Mouse (Mus musculus): ENCODE results near the gene Slc22a14.

- TF ChIP-seq POLR2A (IDR thresholded peaks at IDR 0.05; ENCODE audit: insufficient read length, low read depth) (no peak), E2F4 (IDR thresholded peaks at IDR 0.05; ENCODE audit: insufficient read depth) (no peak), POLR2AphosphoS2 (IDR thresholded peaks at IDR 0.05; ENCODE audit: insufficient read length, low read depth) (no peak), TCF12 (IDR thresholded peaks at IDR 0.05; ENCODE audit: insufficient read depth, poor library complexity, severe bottlenecking) (no peak), MAX (IDR thresholded peaks at IDR 0.05; ENCODE audit: low read depth) (no peak), MYOD1 (IDR thresholded peaks at IDR 0.05; ENCODE audit: control insufficient read depth in 1 of 3, insufficient read length in 2 of 3, low read depth in 2 of 3) (no peak), USF1 (IDR thresholded peaks at IDR 0.05; ENCODE audit: low read depth) (no peak), SRF (IDR thresholded peaks at IDR 0.05; ENCODE audit: control insufficient read depth, insufficient read length, low read depth) (no peak), CEBPB (IDR thresholded peaks at IDR 0.05; ENCODE audit: insufficient read depth, poor library complexity, severe bottlenecking) (no peak), TCF3 (IDR thresholded peaks at IDR 0.05; ENCODE audit: insufficient read length, low read depth) (no peak)
Observed at GRCm38 (mm10) chr9:119142066-119142465, 223.3 kb downstream of the Slc22a14 start.

All from myocyte (in vitro differentiated cells).